Mouse (Mus musculus) forebrain, embryonic 11.5 days (tissue): ENCODE measurements around the gene Mrps35. TPM values are rescaled to one million over a fixed set of nuclear protein-coding genes. Genes with fewer than 3 reads are reported as not detected.

ENCODE experiments used
- ATAC-seq: fragments of 200-750 bp; cut with Nextera tagmentation; replicated peaks from 2 replicates; pipeline ENCODE4 v1.8.0; 2017; ENCODE audit warnings: moderate TSS enrichment; ENCODE audit not compliant: low FRiP score
- DNase-seq: peaks from one replicate; pipeline ENCODE4 v3.0.0-alpha.2; 2017; ENCODE audit warnings: low spot score
- H3K27ac ChIP-seq: fragments of 300-500 bp; sonication (generic); 2 replicates; pipeline ENCODE4 v1.5.1; 2014; ENCODE audit warnings: low read depth, low read length
- H3K27me3 ChIP-seq: fragments of 300-500 bp; sonication (generic); 2 replicates; pipeline ENCODE4 v1.6.1; 2014; ENCODE audit warnings: mild to moderate bottlenecking, low read length, mixed read lengths; ENCODE audit not compliant: control insufficient read depth, insufficient read depth
- H3K36me3 ChIP-seq: fragments of 300-500 bp; sonication (generic); 2 replicates; pipeline ENCODE4 v1.6.1; 2014; ENCODE audit warnings: mild to moderate bottlenecking, low read length, moderate library complexity, mixed read lengths; ENCODE audit not compliant: control insufficient read depth, insufficient read depth
- H3K4me1 ChIP-seq: fragments of 300-500 bp; sonication (generic); replicated peaks from 2 replicates; pipeline ENCODE4 v1.6.1; 2014; ENCODE audit warnings: low read length, mixed read lengths; ENCODE audit not compliant: control insufficient read depth, insufficient read depth
- H3K4me2 ChIP-seq: fragments of 300-500 bp; sonication (generic); 2 replicates; pipeline ENCODE4 v1.6.1; 2014; ENCODE audit warnings: low read depth, mild to moderate bottlenecking, low read length, moderate library complexity, mixed read lengths; ENCODE audit not compliant: severe bottlenecking
- H3K4me3 ChIP-seq: fragments of 300-500 bp; sonication (generic); 2 replicates; pipeline ENCODE4 v1.5.1; 2014; ENCODE audit warnings: low read depth, low read length
- H3K9ac ChIP-seq: fragments of 300-500 bp; sonication (generic); 2 replicates; pipeline ENCODE4 v1.6.1; 2014; ENCODE audit warnings: low read length
- H3K9me3 ChIP-seq: fragments of 300-500 bp; sonication (generic); 2 replicates; pipeline ENCODE4 v1.6.1; 2016; ENCODE audit warnings: low read length, mixed read lengths; ENCODE audit not compliant: control insufficient read depth
- WGBS: fragments of 180-500 bp; shearing (Covaris S2); extraction: QIAGEN DNeasy Blood & Tissue Kit; methylation state at CpG from one replicate; pipeline ENCODE4 v1.1.7; 2014; 5-methylcytosine and 5-hydroxymethylcytosine counted together
- polyA plus RNA-seq: library from polyadenylated mRNA; unstranded; fragments of >200 nt; fragmentation: Nextera tagmentation; extraction: Ambion mirVana; gene quantifications from 2 replicates; pipeline ENCODE4 v1.2.1, GENCODE M21; 2014

The Mrps35 gene
- polyA plus RNA-seq, 1 experiment from 2014 or later = 104 TPM

DNA sequence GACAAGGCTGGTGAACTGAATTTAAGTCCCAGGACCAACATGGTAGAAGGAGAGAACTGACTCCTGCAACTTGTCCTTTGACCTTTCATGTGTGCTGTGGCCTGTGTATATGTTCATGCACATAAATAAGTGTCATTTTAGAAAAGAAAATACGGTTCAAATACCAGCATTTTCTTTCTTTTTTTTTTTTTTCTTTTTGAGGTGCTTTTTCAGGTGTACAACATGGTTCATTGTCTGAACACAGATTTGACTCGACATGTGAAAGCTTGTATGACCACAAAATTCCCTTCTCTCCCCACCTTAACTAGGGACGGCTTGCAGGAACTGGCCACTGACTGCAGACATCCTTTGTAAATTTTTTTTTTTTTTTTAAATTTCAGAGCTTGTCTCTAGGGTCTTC lies 54.4 kb downstream of the Mrps35 start:
- H3K4me2 ChIP-seq = no peak overlapping the region
- H3K27ac ChIP-seq = no peak overlapping the region
- H3K4me3 ChIP-seq = no peak overlapping the region
- H3K9ac ChIP-seq = no peak overlapping the region
- ATAC-seq = no peak
- H3K4me1 ChIP-seq = peaks cover 5% of the 10 kb centered on the region; the same call in 1 of the 2 replicates
- H3K27me3 ChIP-seq = no peaks in the 10 kb centered on the region
- no peak for DNase-seq
- no peaks in the 10 kb centered on the region for H3K36me3 ChIP-seq
- no peaks in the 10 kb centered on the region for H3K9me3 ChIP-seq
- 80% methylated on average over 3 of the region's 3 CpGs for WGBS

GRCm38 (mm10) chr6:147097346-147097929 lies 54.9 kb downstream of the Mrps35 start:
- Histone ChIP-seq H3K4me1 (peaks cover 4% of the 10 kb centered on the region; the same call in 1 of the 2 replicates), H3K36me3 (no peaks in the 10 kb centered on the region), H3K4me3 (no peak overlapping the region), H3K27me3 (no peaks in the 10 kb centered on the region), H3K9ac (no peak overlapping the region), H3K9me3 (no peaks in the 10 kb centered on the region), H3K27ac (no peak overlapping the region), H3K4me2 (no peak overlapping the region)
- no peak for DNase-seq
- WGBS = 53% methylated on average over 8 of the region's 8 CpGs
- ATAC-seq = no peak

DNA sequence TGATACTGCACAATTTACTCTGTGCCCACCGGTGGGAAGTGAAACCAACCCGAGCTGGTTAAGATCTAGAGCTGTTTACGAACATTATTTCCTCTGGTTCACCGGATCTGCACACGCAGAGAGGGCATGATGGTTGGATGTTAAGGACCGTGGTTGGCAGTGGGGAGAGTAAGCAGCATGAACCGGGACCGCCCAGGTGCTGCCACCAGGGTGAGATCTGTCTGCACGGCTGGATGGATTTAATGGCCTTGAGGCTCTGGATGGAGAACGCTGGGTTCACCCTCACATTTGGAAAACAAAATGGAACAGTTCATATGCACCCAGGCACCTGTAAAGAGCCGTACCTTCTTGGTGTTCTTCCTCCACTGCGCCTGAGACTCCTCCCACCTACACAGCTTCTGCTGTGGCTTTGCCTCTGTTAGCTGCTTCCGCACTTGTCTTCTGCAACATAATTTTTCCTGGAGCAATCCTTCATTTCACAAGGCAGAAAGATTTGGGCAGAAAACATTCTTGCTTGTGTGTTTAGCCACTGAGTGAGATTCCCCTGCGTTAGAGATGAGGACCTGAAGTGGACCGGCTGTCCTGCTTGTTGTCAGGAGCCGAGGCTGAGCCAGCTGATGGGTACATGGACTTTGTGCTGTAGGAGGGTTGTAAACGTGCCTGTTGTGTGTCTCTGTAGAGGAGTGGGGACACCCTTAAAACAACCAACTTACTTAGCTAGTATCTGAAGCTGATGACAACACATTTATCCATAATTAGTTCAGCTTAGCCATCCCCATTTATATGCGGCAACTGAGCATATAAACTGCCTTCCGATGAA lies 57.1 kb downstream of the Mrps35 start:
- WGBS = 86% methylated on average over 19 of the region's 19 CpGs
- Histone ChIP-seq H3K9ac (no peak overlapping the region), H3K27ac (no peak overlapping the region), H3K4me3 (no peak overlapping the region), H3K27me3 (no peaks in the 10 kb centered on the region), H3K4me1 (no peaks in the 10 kb centered on the region), H3K4me2 (no peak overlapping the region), H3K9me3 (no peaks in the 10 kb centered on the region), H3K36me3 (no peaks in the 10 kb centered on the region)
- ATAC-seq (no peak), DNase-seq (no peak)

DNA sequence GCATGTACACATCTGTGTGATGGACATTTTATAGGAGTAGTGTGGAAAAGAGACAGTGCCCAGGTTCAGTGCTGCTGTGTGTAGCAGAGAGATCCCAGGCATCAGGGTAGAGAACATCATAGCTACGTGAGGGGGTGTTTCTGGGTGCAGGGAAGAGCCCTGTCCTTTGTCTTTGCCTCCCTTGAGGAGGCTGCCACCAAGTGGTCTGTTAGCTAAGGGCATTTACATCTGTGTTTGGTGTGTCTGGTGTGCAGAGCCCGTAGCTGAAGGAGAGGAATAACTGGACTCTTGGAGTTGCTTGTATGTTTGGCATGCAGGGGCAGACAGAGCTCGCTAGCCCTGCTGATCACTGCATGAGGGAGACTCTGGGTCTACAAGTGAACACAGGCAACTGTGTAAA lies 59.7 kb downstream of the Mrps35 start:
- H3K27me3 ChIP-seq = no peaks in the 10 kb centered on the region
- H3K4me1 ChIP-seq = no peaks in the 10 kb centered on the region
- DNase-seq (no peak), ATAC-seq (no peak)
- no peak overlapping the region for H3K9ac ChIP-seq
- no peaks in the 10 kb centered on the region for H3K36me3 ChIP-seq
- no peak overlapping the region for H3K4me2 ChIP-seq
- no peak overlapping the region for H3K4me3 ChIP-seq
- no peak overlapping the region for H3K27ac ChIP-seq
- 90% methylated on average over 3 of the region's 3 CpGs for WGBS
- H3K9me3 ChIP-seq = no peaks in the 10 kb centered on the region

DNA sequence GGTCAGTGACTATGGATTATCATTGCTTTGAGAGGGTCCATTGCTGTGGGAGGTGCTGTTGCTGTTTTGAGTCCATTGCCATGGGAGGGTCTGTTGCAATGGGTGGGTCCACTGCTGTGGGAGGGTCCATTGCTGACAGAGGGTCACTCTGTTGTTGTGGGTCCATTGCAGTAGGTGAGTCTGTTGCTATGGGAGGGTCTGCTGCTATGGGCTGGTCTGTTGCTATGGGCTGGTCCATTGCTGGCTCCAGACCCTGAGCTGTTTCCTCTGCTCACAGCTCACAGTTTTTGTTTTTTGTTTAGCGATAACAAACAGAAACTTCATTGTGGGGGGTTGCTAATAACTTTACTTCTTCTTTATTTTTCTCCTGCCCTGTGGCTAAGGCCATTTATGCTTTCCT lies 63.0 kb downstream of the Mrps35 start:
- WGBS = 92% methylated on average over 1 of the region's 1 CpGs

GRCm38 (mm10) chr6:147106716-147107115 lies 64.2 kb downstream of the Mrps35 start:
- no peaks in the 10 kb centered on the region for H3K9me3 ChIP-seq
- DNase-seq = no peak
- H3K9ac ChIP-seq = no peak overlapping the region
- 90% methylated on average over 6 of the region's 6 CpGs for WGBS
- H3K27ac ChIP-seq = no peak overlapping the region
- H3K4me1 ChIP-seq = no peaks in the 10 kb centered on the region
- 0 out of 2 replicates have a peak, but pooled peaks cover 2% of the 10 kb centered on the region for H3K36me3 ChIP-seq
- no peak for ATAC-seq
- H3K4me2 ChIP-seq = no peak overlapping the region
- H3K27me3 ChIP-seq = no peaks in the 10 kb centered on the region
- H3K4me3 ChIP-seq = no peak overlapping the region

More for the DNA sequence above, 63.0 kb downstream of the Mrps35 start:
- no peaks in the 10 kb centered on the region for H3K9me3 ChIP-seq
- no peak overlapping the region for H3K4me2 ChIP-seq
- no peak overlapping the region for H3K9ac ChIP-seq
- ATAC-seq (no peak), DNase-seq (no peak)
- H3K4me1 ChIP-seq = no peaks in the 10 kb centered on the region
- H3K36me3 ChIP-seq = 0 out of 2 replicates have a peak, but pooled peaks cover 2% of the 10 kb centered on the region
- H3K27me3 ChIP-seq = no peaks in the 10 kb centered on the region
- H3K4me3 ChIP-seq = no peak overlapping the region
- H3K27ac ChIP-seq = no peak overlapping the region

GRCm38 (mm10) chr6:147109283-147109682 lies 66.7 kb downstream of the Mrps35 start:
- Histone ChIP-seq H3K4me1 (no peaks in the 10 kb centered on the region), H3K4me3 (no peak overlapping the region), H3K9ac (no peak overlapping the region), H3K27ac (no peak overlapping the region), H3K36me3 (0 out of 2 replicates have a peak, but pooled peaks cover 2% of the 10 kb centered on the region), H3K27me3 (no peaks in the 10 kb centered on the region), H3K4me2 (no peak overlapping the region), H3K9me3 (no peaks in the 10 kb centered on the region)
- 86% methylated on average over 7 of the region's 7 CpGs for WGBS
- DNase-seq = no peak
- ATAC-seq = no peak

GRCm38 (mm10) chr6:147116579-147116978 lies 74.0 kb downstream of the Mrps35 start:
- H3K27me3 ChIP-seq = no peaks in the 10 kb centered on the region
- H3K9ac ChIP-seq = no peak overlapping the region
- 12% methylated on average over 10 of the region's 10 CpGs for WGBS
- H3K4me3 ChIP-seq = no peak overlapping the region
- H3K4me1 ChIP-seq = no peaks in the 10 kb centered on the region
- H3K36me3 ChIP-seq = no peaks in the 10 kb centered on the region
- no peak overlapping the region for H3K27ac ChIP-seq
- no peak overlapping the region for H3K4me2 ChIP-seq
- DNase-seq = peak; percentile 89
- no peaks in the 10 kb centered on the region for H3K9me3 ChIP-seq
- peak; percentile 78 for ATAC-seq
